9 mouse cellular contexts compared by ENCODE assay signal in the genomic region with DNA sequence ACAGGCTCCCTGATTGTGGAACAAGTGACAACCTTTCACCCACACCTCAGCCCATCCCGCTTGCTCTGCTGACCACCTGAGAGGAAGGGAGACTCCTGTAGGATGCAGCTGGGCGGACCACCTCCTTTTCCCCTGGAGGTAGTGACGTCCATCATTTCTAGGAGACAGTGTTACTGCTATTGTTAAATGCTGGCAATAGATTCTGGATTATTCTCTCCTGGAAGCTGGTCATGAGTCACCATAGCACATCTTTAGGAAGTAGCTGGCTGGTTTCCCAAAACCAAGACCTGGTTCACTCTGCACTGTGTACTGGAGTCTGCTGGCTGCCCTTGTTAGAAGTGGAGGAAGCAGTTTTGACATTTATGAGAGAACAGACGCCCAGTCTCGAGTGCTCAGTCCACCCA.
DNase-seq lines count a peak whose midpoint lies in the region; ATAC-seq and TF ChIP-seq lines count a peak whose summit lies in the region.
"Had no signal": no experiment of that assay in that cellular context is flagged by ENCODE, and none has a peak within 500 bp of the region (broad histone marks: within the 10 kb centered on the region; RNA-seq: fewer than 3 reads in every experiment).

No protein-coding gene starts in this region.

- H3K4me2 ChIP-seq in lung, embryonic 16.5 days (ENCODE audit: low read depth, low read length), result no peak overlapping the region
- H3K4me2 ChIP-seq in heart, embryonic 13.5 days, result no peak overlapping the region
- no peak overlapping the region for H3K4me2 ChIP-seq in kidney, postnatal 0 days (ENCODE audit: low read length)
- no peak overlapping the region for H3K4me2 ChIP-seq in stomach, embryonic 16.5 days (ENCODE audit: low read depth, low read length)

- H3K4me3 ChIP-seq in lung, embryonic 16.5 days (ENCODE audit: low read length), result no peak overlapping the region
- no peak overlapping the region for H3K4me3 ChIP-seq in heart, embryonic 13.5 days
- H3K4me3 ChIP-seq in kidney, postnatal 0 days (replicated peaks; ENCODE audit: low read depth, low read length), result no peak overlapping the region
- no peak overlapping the region for H3K4me3 ChIP-seq in stomach, embryonic 16.5 days (replicated peaks; ENCODE audit: low read length)
- H3K4me3 ChIP-seq in cerebellum, adult 2 months (replicated peaks; ENCODE audit: insufficient read depth, low read depth, low read length), result no peak overlapping the region

- peaks cover 38% of the 10 kb centered on the region for H3K4me1 ChIP-seq in lung, embryonic 16.5 days (replicated peaks; ENCODE audit: control insufficient read depth, insufficient read depth, low read length)
- H3K4me1 ChIP-seq in heart, embryonic 13.5 days, result peaks cover 88% of the 10 kb centered on the region
- H3K4me1 ChIP-seq in kidney, postnatal 0 days (replicated peaks; ENCODE audit: insufficient read depth, low read length), result peaks cover 28% of the 10 kb centered on the region
- peaks cover 25% of the 10 kb centered on the region for H3K4me1 ChIP-seq in stomach, embryonic 16.5 days (ENCODE audit: control insufficient read depth, insufficient read depth, low read length)
- H3K4me1 ChIP-seq in cerebellum, adult 2 months (ENCODE audit: control insufficient read depth, insufficient read depth, low read length), result peaks cover 14% of the 10 kb centered on the region; the same call in 1 of the 2 replicates

- no peak for TF ChIP-seq CTCF in kidney, postnatal 0 days (IDR thresholded peaks at IDR 0.05; ENCODE audit: low read depth)
- no peak for TF ChIP-seq CTCF in cerebellum, adult 2 months (IDR thresholded peaks at IDR 0.05; ENCODE audit: borderline replicate concordance, insufficient read depth, low read depth, low read length)

- no peak overlapping the region for H3K9ac ChIP-seq in lung, embryonic 16.5 days (ENCODE audit: low read length)
- H3K9ac ChIP-seq in heart, embryonic 13.5 days, result no peak overlapping the region
- H3K9ac ChIP-seq in kidney, postnatal 0 days (ENCODE audit: low read depth, low read length), result no peak overlapping the region
- H3K9ac ChIP-seq in stomach, embryonic 16.5 days (ENCODE audit: low read length), result no peak overlapping the region

- ATAC-seq in lung, embryonic 16.5 days (ENCODE audit: low read depth), result peak; percentile 36
- peak; percentile 39; the same call in 1 of the 2 replicates for ATAC-seq in heart, embryonic 13.5 days (ENCODE audit: extremely low read depth, insufficient number of reproducible peaks, low FRiP score, low TSS enrichment)
- ATAC-seq in kidney, postnatal 0 days (replicated peaks; ENCODE audit: low FRiP score, low read depth), result peak; percentile 74; the same call in 1 of the 2 replicates
- peak; percentile 15; the same call in 1 of the 2 replicates for ATAC-seq in stomach, embryonic 16.5 days (ENCODE audit: insufficient read depth, low FRiP score)

- no peak for DNase-seq in lung, postnatal 10 days
- DNase-seq in kidney, postnatal 0 days (ENCODE audit: low spot score), result peak; percentile 68
- no peak for DNase-seq in cerebellum, adult 2 months
- no peak for DNase-seq in layer of hippocampus, adult 11-12 months (ENCODE audit: low spot score)
- DNase-seq in right cerebral cortex, postnatal 25 days, result no peak

- TF ChIP-seq POLR2A in cerebellum, adult 2 months (IDR thresholded peaks at IDR 0.05; ENCODE audit: borderline replicate concordance, insufficient read depth, low read length), result no peak

- H3K36me3 ChIP-seq in lung, embryonic 16.5 days (ENCODE audit: control insufficient read depth, insufficient read depth, low read length), result no peaks in the 10 kb centered on the region
- no peaks in the 10 kb centered on the region for H3K36me3 ChIP-seq in heart, embryonic 13.5 days
- H3K36me3 ChIP-seq in kidney, postnatal 0 days (ENCODE audit: insufficient read depth, low read length), result no peaks in the 10 kb centered on the region
- H3K36me3 ChIP-seq in stomach, embryonic 16.5 days (ENCODE audit: control insufficient read depth, insufficient read depth, low read length), result no peaks in the 10 kb centered on the region
- H3K36me3 ChIP-seq: G1E had no signal

- no peaks in the 10 kb centered on the region for H3K27me3 ChIP-seq in lung, embryonic 16.5 days (ENCODE audit: control insufficient read depth, insufficient read depth, low read depth, low read length)
- no peaks in the 10 kb centered on the region for H3K27me3 ChIP-seq in heart, embryonic 13.5 days (replicated peaks)
- H3K27me3 ChIP-seq in kidney, postnatal 0 days (ENCODE audit: insufficient read depth, low read length), result no peaks in the 10 kb centered on the region
- no peaks in the 10 kb centered on the region for H3K27me3 ChIP-seq in stomach, embryonic 16.5 days (ENCODE audit: control insufficient read depth, insufficient read depth, low read length)
- no peaks in the 10 kb centered on the region for H3K27me3 ChIP-seq in cerebellum, adult 2 months (ENCODE audit: control insufficient read depth, insufficient read depth, low read length)

- H3K27ac ChIP-seq in lung, embryonic 16.5 days (ENCODE audit: low read length), result 0 out of 2 replicates have a peak overlapping the region, but pooled peaks have one; percentile 2
- H3K27ac ChIP-seq in heart, embryonic 13.5 days (replicated peaks), result peak overlapping the region; percentile 63
- no peak overlapping the region for H3K27ac ChIP-seq in kidney, postnatal 0 days
- no peak overlapping the region for H3K27ac ChIP-seq in stomach, embryonic 16.5 days (ENCODE audit: low read length)
- H3K27ac ChIP-seq in cerebellum, adult 2 months (ENCODE audit: insufficient read depth, low read length), result no peak overlapping the region

- H3K9me3 ChIP-seq in lung, embryonic 16.5 days (ENCODE audit: control insufficient read depth, low read length), result no peaks in the 10 kb centered on the region
- no peaks in the 10 kb centered on the region for H3K9me3 ChIP-seq in heart, embryonic 13.5 days
- H3K9me3 ChIP-seq in kidney, postnatal 0 days (replicated peaks; ENCODE audit: low read length), result no peaks in the 10 kb centered on the region
- H3K9me3 ChIP-seq in stomach, embryonic 16.5 days (replicated peaks; ENCODE audit: control insufficient read depth, low read length), result no peaks in the 10 kb centered on the region
- H3K9me3 ChIP-seq: G1E had no signal

- WGBS in lung, embryonic 16.5 days, result 41% methylated on average over 5 of the region's 5 CpGs
- 33% methylated on average over 5 of the region's 5 CpGs for WGBS in heart, embryonic 13.5 days
- 57% methylated on average over 5 of the region's 5 CpGs for WGBS in kidney, postnatal 0 days
- WGBS in stomach, embryonic 16.5 days, result 62% methylated on average over 5 of the region's 5 CpGs
- whole genome bisulfite sequencing in cerebellum, adult 2 months, result 86% methylated on average over 5 of the region's 5 CpGs

Comparison
In these comparisons a context has a peak if more than half of its experiments do, and no peak if none do; other contexts are left out.
1. ATAC-seq: peak in every context shown above with its lines; median percentile 74 in kidney, postnatal 0 days; 39 in heart, embryonic 13.5 days; 36 in lung, embryonic 16.5 days; 15 in stomach, embryonic 16.5 days.
2. H3K27ac ChIP-seq: peak in lung, embryonic 16.5 days (single experiment) and heart, embryonic 13.5 days (single experiment); none in kidney, postnatal 0 days (single experiment), stomach, embryonic 16.5 days (single experiment) and cerebellum, adult 2 months (single experiment).